Mouse (Mus musculus) adrenal gland, adult 2 months (tissue): Measurements from ENCODE around the gene Olfr538. TPM values are rescaled to one million over a fixed set of nuclear protein-coding genes. Genes with fewer than 3 reads are reported as not detected.
"Not testable (repeated sequence)": the region's sequence is repeated elsewhere in the genome, so short reads cannot be mapped to it uniquely, and the experiment has no call there.

Source experiments
- DNase-seq: peaks from one replicate; pipeline ENCODE4 v3.0.0; 2021
- long read RNA-seq: library from polyadenylated mRNA; stranded (forward); transcript quantifications from one replicate; pipeline ENCODE4 v2.0.0, GENCODE M21; 2021
- polyA plus RNA-seq: library from polyadenylated mRNA; depleted of rRNA; stranded (reverse); fragments of >200 nt; gene quantifications from 2 replicates; pipeline ENCODE4 v1.2.3, GENCODE M21; 2012; rRNA removed
- total RNA-seq, 2 experiments: library from RNA; stranded (reverse); gene quantifications; 2 replicates each; pipeline ENCODE4 v1.2.3; 2021

The Olfr538 gene
- total RNA-seq (not detected), polyA plus RNA-seq (not detected in 2 replicates)
- long read RNA-seq, result 0 reads

GRCm38 (mm10) chr7:140567586-140567985 is at the start of gene Olfr538:
Olfr538 (plus strand) TSS chr7:140567886.
- DNase-seq, result no peak

- no peak for DNase-seq
Observed at GRCm38 (mm10) chr7:140539746-140540145, 27.9 kb upstream of the Olfr538 start.

- not testable (repeated sequence) for DNase-seq
Observed at GRCm38 (mm10) chr7:140600969-140601368, 33.3 kb downstream of the Olfr538 start, which contains the start of gene Olfr46. Olfr46 (plus strand) TSS chr7:140601269.

Other genes with a start within 250 kb of the Olfr538 start
- gene Olfr525, start 247.0 kb upstream of the Olfr538 start, total RNA-seq, result not detected
- not detected in 2 replicates for gene Olfr525, start 247.0 kb upstream of the Olfr538 start, polyA plus RNA-seq
- not detected for gene Olfr527, start 233.9 kb upstream of the Olfr538 start, total RNA-seq
- gene Olfr527, start 233.9 kb upstream of the Olfr538 start, polyA plus RNA-seq, result 0.11 TPM in 1 of 2 replicates, not detected in the other
- not detected for gene Olfr60, start 206.2 kb upstream of the Olfr538 start, total RNA-seq
- gene Olfr60, start 206.2 kb upstream of the Olfr538 start, polyA plus RNA-seq, result not detected in 2 replicates
- gene Olfr530, start 191.6 kb upstream of the Olfr538 start, total RNA-seq, result not detected
- gene Olfr530, start 191.6 kb upstream of the Olfr538 start, polyA plus RNA-seq, result not detected in 2 replicates
- gene Olfr531, start 165.0 kb upstream of the Olfr538 start, total RNA-seq, result not detected
- not detected in 2 replicates for gene Olfr531, start 165.0 kb upstream of the Olfr538 start, polyA plus RNA-seq
- not detected for gene Olfr532, start 146.2 kb upstream of the Olfr538 start, total RNA-seq
- gene Olfr532, start 146.2 kb upstream of the Olfr538 start, polyA plus RNA-seq, result not detected in 2 replicates
- not detected for gene Olfr533, start 104.5 kb upstream of the Olfr538 start, total RNA-seq
- gene Olfr533, start 104.5 kb upstream of the Olfr538 start, polyA plus RNA-seq, result not detected in 2 replicates
- gene Olfr535, start 83.7 kb upstream of the Olfr538 start, total RNA-seq, result not detected
- gene Olfr535, start 83.7 kb upstream of the Olfr538 start, polyA plus RNA-seq, result not detected in 2 replicates
- not detected for gene Olfr536, start 60.5 kb upstream of the Olfr538 start, total RNA-seq
- not detected in 2 replicates for gene Olfr536, start 60.5 kb upstream of the Olfr538 start, polyA plus RNA-seq
- not detected for gene Olfr46, start 33.4 kb downstream of the Olfr538 start, total RNA-seq
- gene Olfr46, start 33.4 kb downstream of the Olfr538 start, polyA plus RNA-seq, result not detected in 2 replicates
- gene Olfr61, start 61.1 kb downstream of the Olfr538 start, total RNA-seq, result not detected
- not detected in 2 replicates for gene Olfr61, start 61.1 kb downstream of the Olfr538 start, polyA plus RNA-seq
- gene Olfr53, start 78.6 kb downstream of the Olfr538 start, total RNA-seq, result not detected
- not detected in 2 replicates for gene Olfr53, start 78.6 kb downstream of the Olfr538 start, polyA plus RNA-seq
- under 1 TPM in 1 of 2 experiments, not detected in 1; 0.03 TPM for gene Olfr539, start 92.0 kb downstream of the Olfr538 start, total RNA-seq
- not detected in 2 replicates for gene Olfr539, start 92.0 kb downstream of the Olfr538 start, polyA plus RNA-seq
- not detected for gene Olfr45, start 114.1 kb downstream of the Olfr538 start, total RNA-seq
- gene Olfr45, start 114.1 kb downstream of the Olfr538 start, polyA plus RNA-seq, result not detected in 2 replicates
- gene Olfr541, start 129.4 kb downstream of the Olfr538 start, total RNA-seq, result not detected
- gene Olfr541, start 129.4 kb downstream of the Olfr538 start, polyA plus RNA-seq, result not detected in 2 replicates
- 1,000 to 10,000 TPM in 1 of 2 experiments, 100 to 1,000 TPM in 1; 264 to 1,313 TPM for gene Cyp2e1, start 195.9 kb downstream of the Olfr538 start, total RNA-seq
- gene Cyp2e1, start 195.9 kb downstream of the Olfr538 start, polyA plus RNA-seq, result 19.3 and 45.7 TPM in 2 replicates
- not detected for gene Syce1, start 220.0 kb downstream of the Olfr538 start, total RNA-seq
- not detected in 2 replicates for gene Syce1, start 220.0 kb downstream of the Olfr538 start, polyA plus RNA-seq